Mouse (Mus musculus) spleen, adult 18-20 months (tissue): ENCODE results near the gene Bsdc1.
"Not testable (repeated sequence)": the region's sequence is repeated elsewhere in the genome, so short reads cannot be mapped to it uniquely, and the experiment has no call there.

Experiments
- DNase-seq, 2 experiments: peaks; one replicate each; pipeline ENCODE4 v3.0.0; 2022; ENCODE audit warnings: mixed read lengths in 2 of 2

Gene Bsdc1

DNA sequence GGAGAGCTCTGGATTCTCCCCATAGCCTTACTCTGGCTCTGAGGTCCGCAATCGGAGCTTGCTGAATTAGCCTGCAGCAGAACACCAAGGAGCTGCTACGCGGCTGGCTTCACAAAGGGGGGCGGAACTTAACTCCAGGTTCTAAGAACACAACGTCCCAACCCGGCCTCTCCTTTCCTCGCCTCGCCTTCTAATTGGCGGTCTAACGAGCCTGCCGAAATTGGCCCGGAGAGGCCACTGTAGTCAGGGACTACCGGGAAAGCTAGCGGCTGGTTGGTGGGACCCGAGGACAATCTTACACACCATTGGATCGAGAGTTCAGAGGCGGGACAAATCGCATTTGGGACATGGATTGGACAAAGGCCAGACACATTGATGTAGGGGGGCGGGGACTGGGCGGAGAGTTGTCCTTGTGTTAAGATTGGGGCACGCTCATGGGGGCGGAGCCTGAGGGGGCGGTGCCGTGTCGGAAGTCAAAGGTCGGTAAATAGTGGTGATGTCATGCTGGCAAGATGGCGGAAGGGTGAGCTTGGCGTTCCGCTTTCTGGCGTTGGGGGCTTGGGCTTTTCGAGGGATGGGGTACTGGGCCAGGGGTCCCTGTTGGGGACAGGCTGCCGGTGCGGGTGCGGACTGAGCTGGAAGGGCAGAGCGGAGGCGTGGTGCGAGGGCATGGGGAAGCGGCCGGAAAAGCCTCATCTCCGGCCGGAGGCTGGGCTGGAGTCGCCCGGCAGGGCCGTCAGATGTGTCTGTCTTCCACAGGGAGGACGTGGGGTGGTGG is at the start of gene Bsdc1:
TSS of gene Bsdc1 (plus strand) at position 399 of the 778 bp plus-strand sequence.
- peak; percentile 99 for DNase-seq

DNA sequence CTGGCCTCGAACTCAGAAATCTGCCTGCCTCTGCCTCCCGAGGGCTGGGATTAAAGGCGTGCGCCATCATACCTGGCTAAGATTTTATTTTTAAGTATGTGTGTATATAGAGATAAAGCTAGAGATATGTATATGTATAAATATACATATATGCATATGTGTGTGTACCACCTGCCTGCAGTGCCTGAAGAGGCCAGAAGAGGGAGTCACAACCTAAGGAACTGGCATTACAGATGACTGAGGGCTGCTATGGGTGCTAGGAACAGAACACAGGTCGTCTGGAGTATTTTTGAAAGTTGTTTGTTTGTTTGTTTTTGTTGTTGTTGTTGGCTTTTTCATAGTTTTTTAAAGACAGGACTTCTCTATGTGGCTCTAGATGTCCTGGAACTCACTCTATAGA is 45.5 kb upstream of the Bsdc1 start:
- DNase-seq: no peak

DNA sequence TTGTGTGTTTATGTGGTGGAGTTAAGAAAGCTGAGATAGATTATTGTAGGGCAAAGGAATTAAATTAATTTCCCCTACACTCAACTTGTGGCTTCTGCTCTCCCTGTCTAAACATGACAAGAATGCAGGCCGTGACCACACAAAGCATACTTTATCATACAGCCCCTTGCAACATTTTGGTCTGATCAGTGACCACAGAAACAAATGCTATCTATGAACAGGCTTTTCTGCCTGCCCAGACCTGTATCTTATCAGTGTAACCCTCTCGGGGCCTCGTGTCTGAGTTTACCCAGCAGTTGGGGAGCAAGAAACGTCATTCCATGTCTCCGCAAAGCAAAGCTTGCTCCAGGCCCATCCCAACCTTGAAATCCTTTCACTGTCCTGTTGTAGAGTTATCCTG is 44.9 kb upstream of the Bsdc1 start:
- DNase-seq: no peak

DNA sequence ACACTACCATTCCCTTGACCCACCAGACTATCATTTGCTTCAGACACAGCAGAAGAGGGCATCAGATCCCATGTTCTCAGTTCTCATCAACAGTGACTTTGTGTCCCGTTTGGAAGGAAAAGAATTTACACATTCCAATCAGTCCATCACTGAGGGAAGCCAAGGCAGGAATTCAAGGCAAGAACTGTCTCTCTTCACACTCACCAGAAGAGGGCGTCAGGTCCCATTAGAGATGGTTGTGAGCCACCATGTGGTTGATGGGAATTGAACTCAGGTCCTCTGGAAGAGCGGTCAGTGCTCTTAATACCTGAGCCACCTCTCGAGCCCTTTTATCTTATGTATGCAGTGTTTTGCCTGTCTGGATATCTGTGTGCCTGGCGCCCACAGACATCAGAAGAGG is 43.1 kb upstream of the Bsdc1 start:
- DNase-seq: no peak

DNA sequence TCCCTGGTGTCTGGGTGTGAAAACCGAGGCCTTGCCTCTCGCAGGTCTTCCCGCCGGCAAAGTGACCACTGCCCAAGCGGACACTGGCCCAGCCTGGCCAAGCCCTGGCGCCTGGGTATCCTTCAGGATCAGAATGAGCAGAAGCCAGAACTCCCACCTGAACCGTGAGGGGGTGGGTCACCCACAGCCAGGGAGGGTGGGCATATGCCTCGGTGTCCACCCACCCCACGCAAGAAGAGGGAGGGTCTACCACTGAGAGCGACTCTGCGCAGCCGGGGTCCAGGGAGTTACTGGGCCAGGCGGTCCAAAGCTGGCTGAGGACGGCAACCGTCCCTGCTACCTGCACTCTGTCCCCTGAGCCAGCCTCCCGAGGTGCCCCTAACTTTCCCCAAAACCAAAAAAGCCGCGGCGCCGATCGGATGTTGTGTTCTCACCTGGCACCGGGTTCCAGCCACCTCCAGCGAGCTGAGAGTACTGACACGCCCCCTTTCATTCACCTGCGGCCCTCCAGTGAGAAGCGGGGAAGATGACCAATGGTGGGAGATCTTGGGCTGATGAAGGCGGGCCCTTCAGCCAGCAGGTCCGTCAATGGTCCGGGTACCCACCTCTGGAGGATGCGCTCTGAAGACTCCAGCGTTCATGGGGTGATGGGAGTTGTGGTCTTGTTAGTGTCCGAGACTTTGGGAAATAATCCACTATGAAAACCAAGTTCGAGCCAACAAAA is 20.9 kb upstream of the Bsdc1 start, which contains the start of gene Zbtb8b:
TSS of gene Zbtb8b (minus strand) at position 514 of the 724 bp plus-strand sequence.
- DNase-seq: no peak

DNA sequence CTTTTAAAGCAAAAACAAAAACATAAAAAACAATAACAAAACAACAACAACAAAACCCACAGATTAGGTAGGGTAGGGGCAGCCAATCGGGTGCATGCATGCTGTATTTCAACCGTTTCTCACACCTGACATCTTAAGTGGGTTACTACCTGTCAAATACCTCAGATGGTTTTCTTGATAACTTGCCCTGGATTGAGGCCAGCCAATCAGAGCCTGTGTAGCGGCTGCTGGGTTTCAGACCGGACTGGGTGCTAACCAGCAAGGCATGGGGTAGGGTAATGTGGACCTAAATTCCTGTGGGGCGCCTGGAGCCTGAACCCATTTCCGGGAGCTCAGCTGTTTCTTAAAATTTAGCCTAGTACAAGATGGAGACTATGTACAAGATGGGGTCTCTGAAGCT is 20.2 kb upstream of the Bsdc1 start:
- DNase-seq: no peak

DNA sequence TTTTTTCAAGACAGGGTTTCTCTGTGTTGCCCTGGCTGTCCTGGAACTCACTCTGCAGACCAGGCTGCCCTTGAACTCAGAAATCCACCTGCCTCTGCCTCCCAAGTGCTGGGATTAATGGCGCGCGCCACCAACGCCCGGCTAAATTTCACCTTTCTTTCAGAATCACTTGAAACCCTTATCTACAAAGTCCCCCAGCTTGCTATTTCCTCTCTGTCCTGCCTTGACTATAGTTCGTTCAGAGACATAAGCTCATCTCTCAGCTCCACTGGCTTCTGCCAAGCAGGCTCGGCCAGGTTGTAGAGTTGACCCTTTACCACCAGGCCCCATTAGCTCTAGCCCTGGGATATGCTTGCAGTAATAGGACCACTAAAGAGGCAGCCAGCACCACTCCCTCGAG is 14.0 kb upstream of the Bsdc1 start:
- no peak for DNase-seq

DNA sequence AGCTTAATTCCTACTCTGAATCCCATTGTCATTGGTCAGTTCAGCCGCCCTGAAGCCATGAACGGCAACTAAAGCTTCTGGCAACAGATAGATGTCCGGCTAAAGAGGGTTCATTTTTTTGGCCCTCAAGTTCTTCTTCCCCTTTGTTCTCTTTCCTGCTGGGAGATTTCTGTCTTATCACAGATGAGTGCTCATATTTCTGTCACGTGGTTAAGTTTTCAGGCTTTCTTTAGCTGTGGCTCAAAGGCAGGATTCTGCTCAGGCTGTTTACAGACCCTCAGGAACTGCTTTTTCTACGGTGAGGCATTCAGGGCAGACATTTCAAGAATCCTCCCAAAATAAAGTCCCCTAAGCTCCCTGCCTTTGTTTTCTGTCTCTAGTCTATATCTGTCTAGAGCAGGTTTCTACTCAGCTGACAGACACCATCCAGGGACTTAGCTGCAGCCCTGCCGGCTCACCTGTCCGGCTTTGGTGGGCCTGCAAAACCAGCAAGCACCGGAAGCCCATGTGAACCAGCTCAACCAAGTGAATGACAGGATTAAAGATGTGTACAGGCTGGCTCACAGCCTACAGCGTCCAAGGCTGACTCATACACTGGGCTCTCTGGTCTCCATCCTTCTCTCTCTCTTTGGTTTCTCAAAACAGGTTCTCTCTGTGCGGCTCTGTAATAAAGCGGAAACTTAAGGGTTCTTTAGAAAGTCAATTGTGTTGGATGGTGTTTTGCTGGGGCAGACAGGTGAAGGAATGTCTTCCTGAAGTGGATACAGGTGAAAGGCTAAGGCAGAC is 13.4 kb upstream of the Bsdc1 start:
- no peak for DNase-seq

DNA sequence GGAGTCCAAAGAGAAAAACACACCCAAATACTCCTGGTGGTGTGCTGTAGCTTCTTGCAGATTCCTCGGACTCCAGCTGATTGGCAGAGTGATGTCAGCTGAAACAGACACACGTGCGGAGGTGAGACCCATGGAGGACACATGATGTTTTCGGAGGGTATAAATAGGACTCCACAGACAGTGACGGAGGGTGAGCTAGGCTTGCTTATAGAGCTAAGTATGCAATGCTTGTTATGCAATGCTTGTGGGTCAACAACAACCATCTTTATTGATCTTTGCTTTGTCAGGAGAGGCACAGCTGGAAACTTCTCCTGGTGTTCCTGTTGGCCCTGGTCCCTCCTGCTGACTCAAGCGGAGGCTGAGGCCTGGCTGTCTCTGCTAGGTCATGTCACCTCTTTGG is 12.7 kb upstream of the Bsdc1 start:
- no peak for DNase-seq

DNA sequence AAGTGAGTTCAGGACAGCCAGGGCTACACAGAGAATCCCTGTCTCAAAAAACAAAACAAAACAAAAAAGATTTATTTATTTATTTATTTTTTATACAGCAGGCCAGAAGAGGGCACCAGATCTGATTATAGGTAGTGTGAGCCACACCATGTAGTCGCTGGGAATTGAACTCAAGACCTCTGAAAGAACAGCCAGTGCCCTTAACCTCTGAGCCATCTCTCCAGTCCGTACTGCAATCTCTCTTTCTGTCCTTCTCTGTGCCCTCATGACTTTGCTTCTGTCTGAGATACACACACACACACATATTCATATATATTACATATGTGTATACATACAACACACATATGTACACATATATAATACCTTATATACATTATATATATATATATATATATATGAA is 10.5 kb upstream of the Bsdc1 start:
- no peak for DNase-seq

DNA sequence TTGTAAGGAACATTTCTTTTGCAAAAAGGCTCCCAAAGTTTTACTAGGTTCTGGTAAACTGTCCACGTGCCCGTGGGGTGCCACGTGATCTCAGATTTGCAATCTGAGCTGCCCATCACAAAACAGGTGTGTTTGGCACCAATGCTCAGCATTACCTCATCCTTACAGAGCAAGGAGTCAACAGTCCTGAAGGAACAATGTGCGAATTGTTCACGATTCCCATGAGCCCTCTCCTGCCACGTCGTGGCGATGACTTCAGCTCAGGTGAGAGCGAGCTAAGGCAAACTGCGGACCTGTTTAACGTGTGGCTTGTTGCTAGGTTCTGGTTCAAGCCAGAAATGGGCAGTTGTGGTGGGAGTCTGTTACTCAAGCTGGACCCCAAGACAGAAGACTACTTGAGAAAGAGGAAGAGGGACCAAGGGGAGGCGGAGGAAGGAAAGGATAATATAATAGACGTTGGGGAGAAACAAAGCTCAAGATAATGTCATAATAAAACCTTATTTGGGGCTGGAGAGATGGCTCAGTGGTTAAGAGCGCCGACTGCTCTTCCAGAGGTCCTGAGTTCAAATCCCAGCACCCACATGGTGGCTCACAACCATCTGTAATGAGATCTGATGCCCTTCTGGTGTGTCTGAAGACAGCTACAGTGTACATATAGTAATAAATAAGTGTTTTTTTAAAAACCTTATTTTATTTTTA is 9.8 kb upstream of the Bsdc1 start:
- no peak for DNase-seq

DNA sequence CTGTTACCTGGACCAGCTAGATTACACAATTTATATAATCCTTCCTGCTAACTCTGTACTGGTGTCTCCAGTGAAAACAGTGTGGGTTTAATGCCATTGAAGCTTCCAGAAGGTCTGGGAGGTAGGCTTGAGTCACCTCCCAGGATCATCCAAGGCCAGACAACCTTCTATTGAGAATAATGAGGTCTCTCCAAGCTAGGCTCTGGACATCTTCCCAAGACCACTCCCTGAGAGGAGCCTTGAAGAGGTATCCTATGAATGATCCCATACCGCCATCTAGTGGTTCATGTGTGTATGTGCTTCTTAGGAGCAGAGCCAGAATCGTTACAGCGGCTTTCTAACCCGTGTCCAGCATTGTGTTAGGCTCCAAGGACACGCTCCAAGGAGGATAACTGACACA is 6.1 kb upstream of the Bsdc1 start:
- DNase-seq: peak in 1 of 2 experiments; percentile 34

DNA sequence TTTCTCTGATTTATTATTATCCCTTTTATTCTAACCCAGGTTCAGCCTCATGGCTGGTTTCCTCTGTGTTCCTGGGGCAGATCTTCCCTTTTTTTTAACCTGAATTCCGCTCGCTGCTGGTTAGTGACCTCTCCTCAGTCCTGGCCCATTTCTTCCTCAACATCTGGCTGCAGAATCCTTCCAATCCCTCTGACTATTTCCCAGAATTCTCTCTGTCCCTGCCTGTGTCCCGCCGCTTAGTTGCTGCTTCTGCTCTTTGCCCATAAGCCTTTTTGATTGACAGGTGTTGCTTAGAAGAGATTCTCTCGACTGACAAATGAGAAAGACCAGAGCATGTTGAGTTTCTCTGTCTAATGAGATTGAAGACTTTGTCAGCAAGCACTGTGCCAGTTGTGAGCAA is 5.3 kb upstream of the Bsdc1 start:
- no peak for DNase-seq

DNA sequence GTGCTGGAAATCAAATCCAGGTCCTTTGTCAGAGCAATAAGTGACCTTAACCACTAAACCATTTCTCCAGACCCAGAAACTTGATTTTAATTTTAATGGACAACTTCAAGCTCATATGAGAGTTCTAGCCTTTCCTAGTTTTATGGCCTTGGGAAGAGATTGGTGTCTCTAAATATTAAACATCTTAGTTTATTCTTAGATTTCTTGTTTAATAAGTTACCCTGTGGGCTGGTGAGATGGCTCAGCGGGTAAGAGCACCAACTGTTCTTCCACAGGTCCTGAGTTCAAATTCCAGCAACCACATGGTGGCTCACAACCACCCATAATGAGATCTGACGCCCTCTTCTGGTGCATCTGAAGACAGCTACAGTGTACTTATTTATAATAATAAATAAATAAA is 4.1 kb upstream of the Bsdc1 start:
- DNase-seq: not testable (repeated sequence)

DNA sequence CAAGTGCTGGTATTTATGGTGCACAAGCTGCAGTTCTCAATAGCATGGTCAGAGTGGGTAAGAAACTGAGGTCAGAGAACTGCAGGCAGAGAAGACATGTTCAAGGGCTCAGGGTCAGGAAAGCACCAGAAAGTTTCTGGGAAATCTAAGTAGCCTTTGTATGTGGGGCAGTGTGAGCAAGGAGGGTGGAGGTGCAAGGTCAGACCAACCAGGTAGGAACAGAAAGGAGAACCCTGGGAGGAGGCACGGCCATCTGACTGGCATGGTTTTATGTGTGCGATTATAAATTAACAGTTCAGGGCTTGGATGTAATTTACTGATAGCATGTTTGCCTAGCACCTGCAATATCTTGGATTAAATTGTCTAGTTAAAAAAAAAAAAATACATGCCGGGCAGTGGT is 1.7 kb upstream of the Bsdc1 start:
- no peak for DNase-seq

DNA sequence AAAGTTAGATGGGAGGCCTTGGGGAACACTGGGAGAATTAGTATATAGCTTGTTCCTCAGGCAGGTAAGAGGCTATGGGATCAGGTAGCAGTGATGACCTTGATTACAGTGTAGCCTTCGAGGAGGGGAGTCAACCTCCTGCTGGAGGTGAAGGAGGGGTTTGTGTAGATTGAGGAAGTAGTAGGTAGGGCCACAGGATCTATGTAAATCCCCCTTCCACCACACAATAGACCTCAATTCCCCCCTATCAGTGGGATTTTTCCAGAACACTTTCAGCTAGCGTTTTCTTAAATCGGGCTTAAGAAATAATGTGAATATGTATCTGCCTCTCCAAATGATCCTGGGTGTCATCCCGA is 576 bp upstream of the Bsdc1 start:
- no peak for DNase-seq

DNA sequence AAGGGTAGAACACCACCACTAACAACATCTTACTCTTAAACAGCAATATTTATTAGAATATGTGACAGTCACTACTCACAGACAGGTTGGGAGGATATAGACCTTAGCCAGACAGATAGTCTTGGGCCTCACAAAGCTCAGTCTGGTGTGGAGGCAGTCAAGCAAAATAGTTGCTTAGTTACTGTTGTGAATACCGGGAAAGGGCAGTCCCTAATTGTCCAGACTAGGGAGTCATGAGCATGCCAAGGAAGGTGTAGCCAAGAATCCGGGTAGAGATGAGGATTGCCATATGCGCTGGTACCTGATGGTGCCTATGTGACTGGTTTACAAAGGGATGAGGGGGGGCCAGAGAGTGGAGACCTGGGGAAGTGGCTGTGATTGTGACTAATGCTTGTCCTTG is 737 bp downstream of the Bsdc1 start:
- no peak for DNase-seq

DNA sequence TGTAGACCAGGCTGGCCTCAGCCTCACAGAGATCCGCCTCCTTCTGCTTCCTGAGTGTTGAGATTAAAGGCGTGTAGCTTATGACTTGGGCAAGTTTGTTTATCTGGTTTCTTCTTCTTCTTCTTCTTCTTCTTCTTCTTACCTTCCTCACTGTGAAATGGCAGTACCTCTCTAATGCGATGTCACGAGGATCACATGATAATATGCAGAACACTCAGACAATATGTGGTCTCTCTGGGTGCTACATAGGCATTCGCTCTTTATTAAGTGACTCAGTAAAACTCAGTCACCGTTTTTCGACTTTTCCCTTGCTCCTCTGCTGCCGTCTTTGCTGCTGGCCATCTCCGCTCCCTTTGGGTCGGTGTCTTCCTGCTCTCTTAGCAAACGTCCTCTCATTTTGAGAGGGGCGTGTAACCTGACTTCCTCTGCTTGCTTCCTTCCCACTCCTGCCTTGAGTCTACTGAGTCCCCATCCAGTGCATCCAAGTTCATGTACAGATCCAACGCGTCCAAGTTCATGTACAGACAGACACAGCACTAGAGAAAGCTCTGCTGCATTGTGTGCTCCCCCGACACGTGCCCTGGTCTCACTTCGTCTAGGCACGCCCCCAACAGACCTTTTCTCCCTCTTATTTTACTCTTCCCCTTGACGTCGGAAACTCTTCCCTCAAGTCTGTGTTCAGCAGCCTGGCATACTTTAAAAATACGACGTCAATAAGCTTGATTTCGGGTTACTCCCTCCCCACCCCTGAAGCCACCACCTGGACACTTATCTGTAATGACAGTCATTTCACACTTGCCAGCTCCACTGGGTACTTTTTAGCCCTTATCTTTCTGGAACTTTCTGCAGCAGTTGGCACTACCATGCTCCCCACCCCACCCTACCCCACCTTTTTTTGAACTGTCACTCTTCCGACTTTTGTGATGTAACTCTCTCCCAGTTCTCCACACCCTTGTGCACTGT is 2.0 kb downstream of the Bsdc1 start:
- no peak for DNase-seq

DNA sequence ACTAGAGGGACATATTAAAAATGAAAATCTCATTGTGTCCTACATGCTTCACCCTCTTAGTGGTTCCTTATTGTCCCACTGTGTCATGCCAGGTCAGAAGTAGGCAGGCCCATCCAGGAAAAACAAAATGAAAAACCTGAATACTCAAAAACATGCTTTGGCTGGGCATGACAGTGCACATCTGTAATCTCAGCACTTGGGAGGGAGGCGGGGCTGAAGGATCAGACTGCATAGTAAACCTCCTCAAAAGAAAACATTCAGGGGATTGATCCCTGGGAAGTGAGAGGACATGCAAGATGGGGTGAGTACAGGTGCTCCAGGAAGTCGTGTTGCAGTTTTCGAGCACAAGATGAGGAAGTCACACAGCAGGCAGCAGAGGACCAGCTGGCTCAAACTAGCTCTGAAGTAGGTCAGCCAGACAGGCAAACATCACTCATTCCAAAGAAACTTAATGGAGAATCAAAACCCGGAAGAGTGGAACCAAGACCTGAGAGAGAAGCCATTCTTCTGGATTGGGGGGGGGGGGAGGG is 3.0 kb downstream of the Bsdc1 start:
- no peak for DNase-seq

DNA sequence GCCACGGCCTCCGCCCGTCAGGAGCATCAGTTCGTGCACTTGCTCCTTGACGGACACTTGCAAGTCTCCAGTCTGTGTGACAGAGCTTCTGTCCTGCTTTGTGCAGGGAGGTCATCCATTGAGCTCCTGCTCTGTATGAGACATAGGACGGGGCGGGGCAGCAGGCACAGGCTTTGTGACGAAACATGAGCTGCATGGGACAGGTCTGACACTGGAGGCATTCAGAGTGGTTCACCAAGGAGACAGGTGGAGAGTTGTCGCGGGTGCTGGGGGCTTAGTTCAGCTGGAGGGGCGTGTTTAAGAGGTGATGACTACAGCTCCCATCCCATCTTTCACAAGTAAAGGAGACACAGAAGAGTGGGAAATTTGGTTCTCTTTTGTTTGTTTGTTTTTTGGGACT is 14.7 kb downstream of the Bsdc1 start:
- no peak for DNase-seq

DNA sequence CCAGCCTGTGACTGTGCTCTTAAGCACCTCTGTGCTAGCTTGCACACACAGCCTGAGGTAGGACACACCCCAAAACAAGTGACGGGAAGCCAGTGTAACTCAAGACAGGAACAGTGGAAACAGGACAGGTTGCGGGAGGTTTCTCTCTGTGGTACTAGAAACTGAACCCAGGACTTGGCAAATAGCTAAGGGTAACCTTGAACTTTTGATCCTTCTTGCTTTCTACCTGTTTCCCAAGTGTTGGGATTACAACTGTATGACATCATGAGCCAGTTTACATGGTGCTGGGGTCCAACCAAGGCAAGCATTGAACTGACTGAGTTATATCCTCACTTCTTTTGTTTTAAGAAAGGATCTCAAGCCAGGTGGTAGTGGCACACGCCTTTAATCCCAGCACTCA is 18.5 kb downstream of the Bsdc1 start:
- no peak for DNase-seq

DNA sequence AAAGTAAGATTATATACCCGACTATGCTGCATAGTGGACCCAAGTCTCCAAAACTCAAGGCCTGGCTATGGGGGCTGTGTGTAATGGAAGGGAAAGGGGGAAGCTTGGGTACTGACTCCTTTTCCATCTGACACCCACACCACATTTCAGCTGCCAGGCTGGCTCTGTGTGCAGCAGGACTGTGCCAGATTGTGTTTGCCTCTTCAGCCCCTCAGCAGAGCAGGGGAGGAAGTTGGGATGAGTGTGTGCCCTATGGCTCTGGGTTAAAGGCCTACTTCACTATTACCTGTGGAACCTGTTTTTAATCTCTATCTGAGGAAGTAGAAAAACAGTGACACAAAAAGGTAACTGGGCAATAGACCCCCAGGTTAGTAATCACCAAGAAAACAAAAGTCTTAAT is 19.7 kb downstream of the Bsdc1 start:
- no peak for DNase-seq
